Mouse (Mus musculus): ENCODE data around the gene Mmgt1. TPM values are rescaled to one million over a fixed set of nuclear protein-coding genes. Genes with fewer than 3 reads are reported as not detected.
A peak's percentile ranks its signal among the peaks of the same experiment; 100 is the strongest.

The Mmgt1 gene
- total RNA-seq, 2 experiments from 2014 or later: 25.7 TPM

- peak; percentile 52 for TF ChIP-seq CTCF (IDR thresholded peaks at IDR 0.05)
- Histone ChIP-seq H3K4me3 (no peak overlapping the region), H3K27ac (no peak overlapping the region)
- DNase-seq (ENCODE audit: extremely low spot score in 1 of 2, low spot score in 2 of 2): no peak
- intact Hi-C loops (cut with DNase I): no loop called here
Measured at GRCm38 (mm10) chrX:56572465-56572864, 25.4 kb downstream of the Mmgt1 start.

DNA sequence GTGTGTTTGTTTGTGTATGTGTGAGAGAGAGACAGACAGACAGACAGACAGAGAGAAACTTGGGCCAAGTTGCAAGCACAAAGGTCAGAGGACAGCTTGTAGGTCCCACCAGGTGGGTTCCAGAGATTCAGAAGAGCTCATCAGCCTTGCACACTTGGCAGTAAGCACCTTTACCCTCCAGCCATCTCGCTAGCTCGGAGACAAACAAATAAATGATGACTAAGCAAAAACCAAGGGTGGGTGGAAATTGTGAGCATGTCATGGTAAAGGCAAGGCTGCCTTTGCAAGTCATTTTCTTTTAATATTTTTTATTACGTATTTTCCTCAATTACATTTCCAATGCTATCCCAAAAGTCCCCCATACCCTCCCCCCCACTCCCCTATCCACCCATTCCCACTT, 44.3 kb downstream of the Mmgt1 start:
- no peak for DNase-seq (ENCODE audit: extremely low spot score in 1 of 2, low spot score in 2 of 2)
- no peak overlapping the region for H3K27ac ChIP-seq
- no peak for TF ChIP-seq CTCF (IDR thresholded peaks at IDR 0.05)
- intact Hi-C loops (cut with DNase I): loop anchor here (10.0 kb wide), 1 partner anchor 61 kb away; no protein-coding TSS in a partner anchor
- no peak overlapping the region for H3K4me3 ChIP-seq

- H3K4me3 ChIP-seq: no peak within 1 kb of the TSS
- intact Hi-C loops (cut with DNase I): no loop called here
- no peak within 1 kb of the TSS for H3K27ac ChIP-seq
- no peak for TF ChIP-seq CTCF (IDR thresholded peaks at IDR 0.05)
- no peak for DNase-seq (ENCODE audit: extremely low spot score in 1 of 2, low spot score in 2 of 2)
Measured at GRCm38 (mm10) chrX:56549506-56549905, 48.4 kb downstream of the Mmgt1 start, which contains the start of gene Gm648. Gene Gm648 (minus strand): TSS chrX:56549606.

- H3K4me3 ChIP-seq: no peak overlapping the region
- H3K27ac ChIP-seq: no peak overlapping the region
- peak; percentile 47 for TF ChIP-seq CTCF (IDR thresholded peaks at IDR 0.05)
- intact Hi-C loops (cut with DNase I): loop anchor here (10.0 kb wide), 2 partner anchors 298 to 578 kb away; no protein-coding TSS in a partner anchor
- DNase-seq (ENCODE audit: extremely low spot score in 1 of 2, low spot score in 2 of 2): peak; percentile 18 to 24
Measured at GRCm38 (mm10) chrX:56537162-56537561, 60.7 kb downstream of the Mmgt1 start.

Small RNAs within 50 kb of the gene (microRNA-seq; reads per million reads assigned to microRNA genes)
- gene Mir5116: 0.72 to 0.73 reads per million in 2 experiments

Other genes starting within 250 kb of the Mmgt1 start
- gene Smim10l2a, start 223.5 kb downstream of the Mmgt1 start, total RNA-seq (2021): 10 to 100 TPM; 15.6 to 23.0 TPM
- gene Gm2174, start 150.1 kb downstream of the Mmgt1 start, total RNA-seq (2021): not detected
- gene Ints6l, start 143.2 kb downstream of the Mmgt1 start, total RNA-seq (2021): 10 to 100 TPM; 35.1 to 40.5 TPM
- gene Gm10477, start 73.3 kb downstream of the Mmgt1 start, total RNA-seq (2021): not detected
- gene Gm648, start 48.5 kb downstream of the Mmgt1 start, total RNA-seq (2021): not detected
- 100 to 1,000 TPM; 103 to 117 TPM for gene Slc9a6, start 11.7 kb upstream of the Mmgt1 start, total RNA-seq (2021)
- gene Fhl1, start 133.7 kb upstream of the Mmgt1 start, total RNA-seq (2021): 10 to 100 TPM; 89.4 to 94.0 TPM
- under 1 TPM in 1 of 2 experiments, not detected in 1; 0.16 TPM for gene Map7d3, start 224.3 kb upstream of the Mmgt1 start, total RNA-seq (2021)

Measured in left cerebral cortex, adult 2 months (tissue).